Mouse (Mus musculus): ENCODE measurements around the gene Lrp4.

Gene Lrp4

GRCm38 (mm10) chr2:91457259-91457655 lies at the start of gene Lrp4:
Lrp4 (plus strand) TSS chr2:91457511.
- DNase-seq (ENCODE audit: low spot score): no peak

- no peak for DNase-seq (ENCODE audit: low spot score)
These were observed 49.3 kb upstream of the Lrp4 start for GRCm38 (mm10) chr2:91408031-91408430.

GRCm38 (mm10) chr2:91411473-91411872 lies 45.8 kb upstream of the Lrp4 start:
- DNase-seq (ENCODE audit: low spot score): no peak

GRCm38 (mm10) chr2:91412361-91412760 lies 45.0 kb upstream of the Lrp4 start:
- no peak for DNase-seq (ENCODE audit: low spot score)

GRCm38 (mm10) chr2:91413811-91414210 lies 43.5 kb upstream of the Lrp4 start:
- DNase-seq (ENCODE audit: low spot score): no peak

- DNase-seq (ENCODE audit: low spot score): no peak
These were observed 35.7 kb upstream of the Lrp4 start for GRCm38 (mm10) chr2:91421641-91422040.

- DNase-seq (ENCODE audit: low spot score): no peak
These were observed 33.1 kb upstream of the Lrp4 start for GRCm38 (mm10) chr2:91424061-91424720.

GRCm38 (mm10) chr2:91426321-91426720 lies 31.0 kb upstream of the Lrp4 start:
- DNase-seq (ENCODE audit: low spot score): no peak

- no peak for DNase-seq (ENCODE audit: low spot score)
These were observed 28.2 kb upstream of the Lrp4 start for GRCm38 (mm10) chr2:91429146-91429545.

GRCm38 (mm10) chr2:91429915-91430599 lies 27.3 kb upstream of the Lrp4 start:
- DNase-seq (ENCODE audit: low spot score): no peak

- no peak for DNase-seq (ENCODE audit: low spot score)
These were observed 26.8 kb upstream of the Lrp4 start for GRCm38 (mm10) chr2:91430600-91430919.

GRCm38 (mm10) chr2:91436713-91437112 lies 20.6 kb upstream of the Lrp4 start:
- DNase-seq (ENCODE audit: low spot score): no peak

GRCm38 (mm10) chr2:91437116-91437815 lies 20.0 kb upstream of the Lrp4 start:
- no peak for DNase-seq (ENCODE audit: low spot score)

GRCm38 (mm10) chr2:91439271-91439670 lies 18.0 kb upstream of the Lrp4 start:
- no peak for DNase-seq (ENCODE audit: low spot score)

- DNase-seq (ENCODE audit: low spot score): no peak
These were observed 17.4 kb upstream of the Lrp4 start for GRCm38 (mm10) chr2:91439876-91440275.

- DNase-seq (ENCODE audit: low spot score): no peak
These were observed 16.6 kb upstream of the Lrp4 start for GRCm38 (mm10) chr2:91440686-91441085.

GRCm38 (mm10) chr2:91441715-91442114 lies 15.6 kb upstream of the Lrp4 start:
- DNase-seq (ENCODE audit: low spot score): no peak

- no peak for DNase-seq (ENCODE audit: low spot score)
These were observed 15.1 kb upstream of the Lrp4 start for GRCm38 (mm10) chr2:91442241-91442640.

- peak; percentile 78 for DNase-seq (ENCODE audit: low spot score)
These were observed 12.9 kb upstream of the Lrp4 start, which contains the start of gene 1110051M20Rik for GRCm38 (mm10) chr2:91444286-91444892. 1110051M20Rik (minus strand) TSS chr2:91444704.

- no peak for DNase-seq (ENCODE audit: low spot score)
These were observed 7.6 kb upstream of the Lrp4 start for GRCm38 (mm10) chr2:91449662-91450061.

- DNase-seq (ENCODE audit: low spot score): no peak
These were observed 7.0 kb upstream of the Lrp4 start for GRCm38 (mm10) chr2:91450316-91450715.

- no peak for DNase-seq (ENCODE audit: low spot score)
These were observed 4.7 kb upstream of the Lrp4 start for GRCm38 (mm10) chr2:91452658-91453057.
